Mouse (Mus musculus): ENCODE results near the gene Gpr19.

DNA sequence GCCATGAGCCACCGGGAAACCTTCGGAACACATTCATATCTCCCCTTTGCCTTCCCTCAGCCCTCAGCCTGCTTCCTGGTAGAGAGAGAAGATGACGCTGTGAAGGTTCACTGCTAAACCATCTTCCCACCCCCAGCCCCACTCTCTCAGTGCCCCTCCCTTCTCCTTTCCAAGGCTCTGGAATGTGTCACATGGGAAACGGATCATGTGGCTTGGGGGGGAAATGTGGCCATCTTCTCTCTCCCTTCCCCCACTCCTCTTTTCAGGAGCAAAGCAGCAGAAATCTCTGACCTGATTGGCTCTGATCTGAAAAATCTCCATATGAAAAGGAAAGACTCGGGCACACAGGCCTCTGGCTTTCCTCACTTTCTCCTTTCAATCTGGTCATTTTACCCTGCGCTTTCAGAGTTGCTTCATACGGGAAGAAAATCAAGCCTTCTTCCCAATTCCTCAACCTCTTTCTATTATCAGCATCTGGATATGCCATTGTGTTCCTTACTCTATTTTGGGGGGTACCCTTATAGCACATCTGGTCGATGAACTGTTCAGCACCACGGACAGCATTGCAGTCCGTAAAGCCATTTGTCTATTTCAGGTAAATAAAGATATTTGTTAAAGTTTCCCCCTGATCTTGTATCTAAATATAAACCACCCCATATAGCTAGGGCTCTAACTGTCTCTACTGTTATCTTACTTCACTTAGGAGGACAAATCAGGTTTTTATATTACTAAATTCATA, 10.5 kb downstream of the Gpr19 start:
- no peak for TF ChIP-seq CTCF (IDR thresholded peaks at IDR 0.05; ENCODE audit: borderline replicate concordance, extremely low read depth, insufficient read depth, insufficient read length)
- peak; percentile 66; the same call in 1 of the 2 replicates for TF ChIP-seq POLR2A (IDR thresholded peaks at IDR 0.05; ENCODE audit: borderline replicate concordance, extremely low read depth, insufficient read depth, insufficient read length, poor library complexity, severe bottlenecking)
